Mouse (Mus musculus): ENCODE measurements at regions not wholly inside any gene's neighbourhood (a gene's known extent, or its start where the extent isn't known, plus 50 kb on each side); places are given as distances from the start of the nearest gene placed in this dataset.
"Not testable (repeated sequence)": the region's sequence is repeated elsewhere in the genome, so short reads cannot be mapped to it uniquely, and the experiment has no call there.

- no peak for DNase-seq
- intact Hi-C loops (cut with DNase I; ENCODE audit: low total_unique reads): loop anchor here (10.0 kb wide), 1 partner anchor 355 kb away; no protein-coding TSS in a partner anchor
Observed at GRCm38 (mm10) chr3:21569721-21570120, 506.7 kb upstream of the Tbl1xr1 start.

- intact Hi-C loops (cut with DNase I; ENCODE audit: low total_unique reads): no loop called here
- no peak for DNase-seq
Observed at GRCm38 (mm10) chr3:21578635-21579034, 497.8 kb upstream of the Tbl1xr1 start.

GRCm38 (mm10) chr3:21582122-21582521 is 494.3 kb upstream of the Tbl1xr1 start:
- no peak for DNase-seq
- intact Hi-C loops (cut with DNase I; ENCODE audit: low total_unique reads): no loop called here

GRCm38 (mm10) chr3:21585767-21586166 is 490.7 kb upstream of the Tbl1xr1 start:
- no peak for DNase-seq
- intact Hi-C loops (cut with DNase I; ENCODE audit: low total_unique reads): no loop called here

GRCm38 (mm10) chr3:21606846-21607245 is 469.6 kb upstream of the Tbl1xr1 start:
- intact Hi-C loops (cut with DNase I; ENCODE audit: low total_unique reads): no loop called here
- no peak for DNase-seq

GRCm38 (mm10) chr3:21610231-21610630 is 466.2 kb upstream of the Tbl1xr1 start:
- intact Hi-C loops (cut with DNase I; ENCODE audit: low total_unique reads): no loop called here
- no peak for DNase-seq

- no peak for DNase-seq
- intact Hi-C loops (cut with DNase I; ENCODE audit: low total_unique reads): no loop called here
Observed at GRCm38 (mm10) chr3:21621745-21622144, 454.7 kb upstream of the Tbl1xr1 start.

GRCm38 (mm10) chr3:21625039-21625438 is 451.4 kb upstream of the Tbl1xr1 start:
- no peak for DNase-seq
- intact Hi-C loops (cut with DNase I; ENCODE audit: low total_unique reads): no loop called here

GRCm38 (mm10) chr3:21626029-21626428 is 450.4 kb upstream of the Tbl1xr1 start:
- intact Hi-C loops (cut with DNase I; ENCODE audit: low total_unique reads): no loop called here
- DNase-seq: no peak

- intact Hi-C loops (cut with DNase I; ENCODE audit: low total_unique reads); DNase-seq: not testable (repeated sequence)
Observed at GRCm38 (mm10) chr3:21627048-21627447, 449.4 kb upstream of the Tbl1xr1 start.

GRCm38 (mm10) chr3:21633600-21634221 is 442.7 kb upstream of the Tbl1xr1 start:
- intact Hi-C loops (cut with DNase I; ENCODE audit: low total_unique reads): no loop called here
- DNase-seq: no peak

- intact Hi-C loops (cut with DNase I; ENCODE audit: low total_unique reads): no loop called here
- DNase-seq: no peak
Observed at GRCm38 (mm10) chr3:21634675-21635204, 441.7 kb upstream of the Tbl1xr1 start.

GRCm38 (mm10) chr3:21638886-21639285 is 437.6 kb upstream of the Tbl1xr1 start:
- no peak for DNase-seq
- intact Hi-C loops (cut with DNase I; ENCODE audit: low total_unique reads): no loop called here

GRCm38 (mm10) chr3:21639576-21639975 is 436.9 kb upstream of the Tbl1xr1 start:
- DNase-seq: no peak
- intact Hi-C loops (cut with DNase I; ENCODE audit: low total_unique reads): no loop called here

GRCm38 (mm10) chr3:21644086-21644485 is 432.4 kb upstream of the Tbl1xr1 start:
- no peak for DNase-seq
- intact Hi-C loops (cut with DNase I; ENCODE audit: low total_unique reads): no loop called here

- DNase-seq: no peak
- intact Hi-C loops (cut with DNase I; ENCODE audit: low total_unique reads): no loop called here
Observed at GRCm38 (mm10) chr3:21645268-21645667, 431.2 kb upstream of the Tbl1xr1 start.

- no peak for DNase-seq
- intact Hi-C loops (cut with DNase I; ENCODE audit: low total_unique reads): no loop called here
Observed at GRCm38 (mm10) chr3:21649885-21650469, 426.5 kb upstream of the Tbl1xr1 start.

- no peak for DNase-seq
- intact Hi-C loops (cut with DNase I; ENCODE audit: low total_unique reads): no loop called here
Observed at GRCm38 (mm10) chr3:21655301-21655700, 421.2 kb upstream of the Tbl1xr1 start.

- DNase-seq: no peak
- intact Hi-C loops (cut with DNase I; ENCODE audit: low total_unique reads): no loop called here
Observed at GRCm38 (mm10) chr3:21667349-21668143, 408.9 kb upstream of the Tbl1xr1 start.

- no peak for DNase-seq
- intact Hi-C loops (cut with DNase I; ENCODE audit: low total_unique reads): no loop called here
Observed at GRCm38 (mm10) chr3:21671885-21672284, 404.6 kb upstream of the Tbl1xr1 start.

GRCm38 (mm10) chr3:21672492-21672891 is 404.0 kb upstream of the Tbl1xr1 start:
- no peak for DNase-seq
- intact Hi-C loops (cut with DNase I; ENCODE audit: low total_unique reads): no loop called here

Measured in gastrocnemius, postnatal 14 days (tissue).